Mouse (Mus musculus) small intestine, adult 2 months (tissue): ENCODE data around the gene Camk2b.

Source experiments
- CTCF ChIP-seq: fragments of 200-500 bp; IDR thresholded peaks from 2 replicates; pipeline ENCODE4 v1.5.1; 2012; ENCODE audit warnings: low read depth, mild to moderate bottlenecking, control low read depth, inconsistent platforms, low read length, moderate library complexity, mixed read lengths; ENCODE audit not compliant: insufficient replicate concordance, insufficient read length; ENCODE audit errors: extremely low read depth
- POLR2A ChIP-seq: fragments of 200-500 bp; IDR thresholded peaks from 2 replicates; pipeline ENCODE4 v1.6.1; 2012; ENCODE audit warnings: low read depth, mild to moderate bottlenecking, control low read depth, inconsistent platforms, low read length, moderate library complexity

DNA sequence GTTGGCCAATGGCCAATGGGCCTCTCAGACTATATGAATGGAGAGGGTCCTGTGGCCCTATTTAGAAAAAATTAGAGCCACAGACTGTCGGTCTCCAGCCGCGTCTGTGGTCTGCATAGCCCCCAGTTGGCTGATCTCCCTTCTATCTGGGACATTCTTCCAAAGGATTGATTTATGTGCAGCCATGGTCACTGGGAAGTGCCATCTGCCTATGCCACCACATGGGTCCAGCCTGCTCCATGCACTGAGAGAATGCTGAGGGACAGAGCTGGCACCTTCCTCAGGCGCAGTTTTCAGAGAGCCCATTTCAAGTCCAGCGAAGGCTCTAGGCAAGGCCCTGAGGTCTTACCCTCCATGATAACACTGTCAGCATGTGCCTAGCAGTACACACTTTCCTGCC lies 72.0 kb downstream of the Camk2b start:
- TF ChIP-seq POLR2A (no peak), CTCF (no peak)
